Mouse (Mus musculus) cerebellum, adult 2 months (tissue): ENCODE results near the gene Galnt9. TPM values are rescaled to one million over a fixed set of nuclear protein-coding genes. Genes with fewer than 3 reads are reported as not detected.

Experiments
- DNase-seq, 2 experiments: peaks; one replicate each; pipeline ENCODE4 v3.0.0; 2021
- H3K27ac ChIP-seq: fragments of 200-500 bp; 2 replicates; pipeline ENCODE4 v1.5.1; 2012; ENCODE audit warnings: low read length, control low read depth, inconsistent platforms; ENCODE audit not compliant: insufficient read depth
- H3K27me3 ChIP-seq: fragments of 200-500 bp; 2 replicates; pipeline ENCODE4 v1.6.1; 2012; ENCODE audit warnings: inconsistent platforms, mild to moderate bottlenecking, low read length, moderate library complexity; ENCODE audit not compliant: control insufficient read depth, insufficient read depth
- H3K4me1 ChIP-seq: fragments of 200-500 bp; 2 replicates; pipeline ENCODE4 v1.6.1; 2011; ENCODE audit warnings: low read length; ENCODE audit not compliant: control insufficient read depth, insufficient read depth
- H3K4me3 ChIP-seq: fragments of 200-500 bp; replicated peaks from 2 replicates; pipeline ENCODE3; 2011; ENCODE audit warnings: mild to moderate bottlenecking, low read depth, low read length, control low read depth; ENCODE audit not compliant: insufficient read depth
- CTCF ChIP-seq: fragments of 200-500 bp; IDR thresholded peaks from 2 replicates; pipeline ENCODE4 v1.5.1; 2011; ENCODE audit warnings: low read depth, mild to moderate bottlenecking, control low read depth, low read length, moderate library complexity, borderline replicate concordance; ENCODE audit not compliant: insufficient read depth
- POLR2A ChIP-seq: fragments of 200-500 bp; IDR thresholded peaks from 2 replicates; pipeline ENCODE4 v1.6.1; 2011; ENCODE audit warnings: low read length, control low read depth, borderline replicate concordance; ENCODE audit not compliant: insufficient read depth
- WGBS: fragments of 180-500 bp; shearing (Covaris S2); methylation state at CpG from one replicate; pipeline ENCODE4 v1.1.7; 2018; 5-methylcytosine and 5-hydroxymethylcytosine counted together
- polyA plus RNA-seq: library from polyadenylated mRNA; depleted of rRNA; stranded (reverse); fragments of >200 nt; gene quantifications from 2 replicates; pipeline ENCODE4 v1.2.3, GENCODE M21; 2012

The Galnt9 gene
- polyA plus RNA-seq, 1 experiment, result 102 TPM

- no peak overlapping the region for H3K27ac ChIP-seq
- WGBS, result 89% methylated on average over 4 of the region's 4 CpGs
- no peak for DNase-seq
Observed at GRCm38 (mm10) chr5:110520974-110521373, 23.2 kb upstream of the Galnt9 start.

GRCm38 (mm10) chr5:110521822-110522221, 22.3 kb upstream of the Galnt9 start:
- H3K27ac ChIP-seq, result no peak overlapping the region
- H3K4me3 ChIP-seq, result no peak overlapping the region
- 69% methylated on average over 7 of the region's 7 CpGs for WGBS
- H3K4me1 ChIP-seq, result peaks cover 1% of the 10 kb centered on the region
- DNase-seq, result no peak
- no peaks in the 10 kb centered on the region; the same call in 1 of the 2 replicates for H3K27me3 ChIP-seq
- TF ChIP-seq POLR2A (no peak), CTCF (no peak)

More at GRCm38 (mm10) chr5:110520974-110521373, 23.2 kb upstream of the Galnt9 start:
- H3K4me1 ChIP-seq, result peaks cover 8% of the 10 kb centered on the region
- no peak overlapping the region for H3K4me3 ChIP-seq
- no peak for TF ChIP-seq CTCF
- no peak for TF ChIP-seq POLR2A
- H3K27me3 ChIP-seq, result no peaks in the 10 kb centered on the region; the same call in 1 of the 2 replicates

DNA sequence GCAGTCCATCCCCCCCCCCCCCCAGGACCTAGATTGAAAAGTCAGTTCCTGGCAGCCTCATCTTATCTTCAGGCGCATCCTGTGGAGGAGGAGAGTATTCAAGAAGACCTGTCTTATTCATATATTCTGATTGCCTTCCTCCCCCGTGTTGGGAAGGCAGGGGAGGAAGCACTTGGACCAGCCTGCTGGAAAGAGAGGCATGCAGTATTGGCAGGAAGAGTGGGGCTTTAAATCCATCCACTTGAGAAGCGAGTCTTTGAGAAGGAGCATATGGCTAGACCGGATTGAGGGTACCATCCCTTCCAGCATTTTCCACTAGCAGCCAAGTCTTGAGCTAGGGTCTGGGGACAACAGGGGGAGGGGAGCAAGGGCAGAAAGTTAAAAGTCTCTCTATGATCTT, 20.9 kb upstream of the Galnt9 start:
- Histone ChIP-seq H3K4me3 (no peak overlapping the region), H3K27me3 (no peaks in the 10 kb centered on the region; the same call in 1 of the 2 replicates), H3K4me1 (no peaks in the 10 kb centered on the region), H3K27ac (no peak overlapping the region)
- 28% methylated on average over 4 of the region's 4 CpGs for WGBS
- no peak for TF ChIP-seq CTCF
- TF ChIP-seq POLR2A, result no peak
- no peak for DNase-seq

- Histone ChIP-seq H3K27ac (no peak overlapping the region), H3K27me3 (no peaks in the 10 kb centered on the region; the same call in 1 of the 2 replicates), H3K4me3 (no peak overlapping the region), H3K4me1 (no peaks in the 10 kb centered on the region)
- 74% methylated on average over 6 of the region's 6 CpGs for WGBS
- no peak for DNase-seq
- no peak for TF ChIP-seq CTCF
- TF ChIP-seq POLR2A, result no peak
Observed at GRCm38 (mm10) chr5:110525701-110526100, 18.5 kb upstream of the Galnt9 start.

GRCm38 (mm10) chr5:110526556-110526955, 17.6 kb upstream of the Galnt9 start:
- Histone ChIP-seq H3K27me3 (no peaks in the 10 kb centered on the region; the same call in 1 of the 2 replicates), H3K4me3 (no peak overlapping the region), H3K4me1 (no peaks in the 10 kb centered on the region), H3K27ac (no peak overlapping the region)
- 76% methylated on average over 4 of the region's 4 CpGs for WGBS
- DNase-seq, result no peak
- no peak for TF ChIP-seq CTCF
- no peak for TF ChIP-seq POLR2A

DNA sequence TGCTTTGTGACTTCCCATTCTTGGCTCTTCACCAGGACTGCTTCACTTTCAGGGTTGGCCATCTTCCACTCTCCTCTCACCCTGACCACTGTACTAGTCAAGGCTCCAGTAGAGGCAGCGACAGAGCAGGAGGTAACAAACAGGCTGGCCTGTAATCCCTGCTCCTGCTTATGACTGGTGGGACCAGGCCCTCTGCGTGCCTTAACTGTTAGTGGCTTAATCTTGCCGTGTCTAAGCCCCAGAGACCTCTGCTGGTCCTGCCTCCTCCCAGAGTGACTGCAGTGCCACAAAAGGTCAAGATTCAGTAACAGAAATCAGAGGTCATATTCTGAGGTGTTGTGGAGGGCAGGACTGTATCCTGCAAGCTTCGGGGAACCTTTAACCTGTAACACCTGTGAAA, 13.1 kb upstream of the Galnt9 start:
- Histone ChIP-seq H3K27ac (no peak overlapping the region), H3K27me3 (no peaks in the 10 kb centered on the region), H3K4me3 (no peak overlapping the region), H3K4me1 (no peaks in the 10 kb centered on the region)
- DNase-seq, result no peak
- no peak for TF ChIP-seq POLR2A
- no peak for TF ChIP-seq CTCF
- 72% methylated on average over 4 of the region's 4 CpGs for WGBS

DNA sequence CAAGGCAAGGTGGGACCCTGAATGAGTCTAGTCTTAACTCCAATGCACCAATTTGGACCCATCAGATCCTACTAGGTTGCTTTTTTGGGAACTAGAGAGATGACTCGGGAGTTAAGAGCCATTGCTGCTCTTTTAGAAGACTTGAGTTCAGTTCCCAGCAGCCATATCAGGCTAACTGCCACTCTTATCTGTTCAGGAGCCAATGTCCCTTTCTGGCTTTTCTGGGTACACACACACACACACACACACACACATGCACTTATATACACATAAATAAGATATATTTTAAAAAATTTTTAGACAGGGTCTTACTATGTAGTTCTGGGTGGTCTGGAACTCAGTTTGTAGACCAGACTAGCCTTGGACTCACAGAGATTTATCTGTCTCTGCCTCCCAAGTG, 9.8 kb upstream of the Galnt9 start:
- no peak for DNase-seq
- Histone ChIP-seq H3K4me3 (no peak overlapping the region), H3K4me1 (no peaks in the 10 kb centered on the region), H3K27me3 (no peaks in the 10 kb centered on the region), H3K27ac (no peak overlapping the region)
- TF ChIP-seq CTCF (no peak), POLR2A (no peak)
- WGBS, result 79% methylated on average over 1 of the region's 1 CpGs

DNA sequence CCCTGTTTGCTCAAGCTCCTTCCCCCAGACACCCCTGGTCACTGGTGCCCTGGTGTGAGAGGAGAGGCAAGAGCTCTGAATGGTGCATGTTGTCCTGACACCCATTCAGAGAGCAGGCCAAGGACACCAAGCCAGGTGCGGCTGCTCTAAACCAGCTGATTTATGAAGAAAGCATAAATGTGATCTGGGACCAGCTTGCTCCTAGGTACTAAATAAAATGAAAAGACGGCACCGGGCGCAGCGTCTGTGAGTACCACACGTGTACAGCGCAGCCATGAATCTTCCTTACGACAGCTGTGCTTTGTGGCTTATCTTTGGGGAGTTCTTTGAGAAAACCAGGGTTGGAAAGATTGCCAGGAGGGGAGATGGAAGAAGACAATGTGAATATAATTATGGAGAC, 8.2 kb upstream of the Galnt9 start:
- Histone ChIP-seq H3K27me3 (no peaks in the 10 kb centered on the region), H3K27ac (no peak overlapping the region), H3K4me3 (no peak overlapping the region), H3K4me1 (peaks cover 4% of the 10 kb centered on the region; the same call in 1 of the 2 replicates)
- no peak for TF ChIP-seq POLR2A
- TF ChIP-seq CTCF, result no peak
- WGBS, result 94% methylated on average over 8 of the region's 8 CpGs
- DNase-seq, result no peak
